Mouse (Mus musculus): ENCODE data around the gene G3bp1. TPM values are rescaled to one million over a fixed set of nuclear protein-coding genes. Genes with fewer than 3 reads are reported as not detected.

G3bp1 gene
- polyA plus RNA-seq, 1 experiment from 2014 or later: 215 TPM

GRCm38 (mm10) chr11:55468611-55469047 lies 856 bp upstream of the G3bp1 start:
- H3K27me3 ChIP-seq: no peaks in the 10 kb centered on the region
- 3% methylated on average over 17 of the region's 17 CpGs for WGBS
- peak; percentile 21 for ATAC-seq (ENCODE audit: low FRiP score, low read depth)

GRCm38 (mm10) chr11:55469923-55470691 lies 622 bp downstream of the G3bp1 start:
- peak overlapping the region; percentile 90 for H3K4me2 ChIP-seq (replicated peaks)
- H3K36me3 ChIP-seq: peaks cover 26% of the 10 kb centered on the region
- peak overlapping the region; percentile 99 for H3K9ac ChIP-seq (replicated peaks)
- H3K27me3 ChIP-seq: no peaks in the 10 kb centered on the region
- H3K9me3 ChIP-seq: no peaks in the 10 kb centered on the region
- H3K27ac ChIP-seq (replicated peaks): peak overlapping the region; percentile 83
- H3K4me3 ChIP-seq: peak overlapping the region; percentile 99
- H3K4me1 ChIP-seq: peaks cover 24% of the 10 kb centered on the region
- under 1% methylated on average over 42 of the region's 46 CpGs for WGBS
- peak; percentile 19; the same call in 1 of the 2 replicates for ATAC-seq (ENCODE audit: low FRiP score, low read depth)

More at GRCm38 (mm10) chr11:55468611-55469047, 856 bp upstream of the G3bp1 start:
- Histone ChIP-seq H3K9me3 (no peaks in the 10 kb centered on the region), H3K4me1 (peaks cover 24% of the 10 kb centered on the region), H3K36me3 (peaks cover 16% of the 10 kb centered on the region), H3K27ac (replicated peaks) (peak overlapping the region; percentile 88), H3K9ac (replicated peaks) (peak overlapping the region; percentile 70), H3K4me2 (replicated peaks) (peak overlapping the region; percentile 74), H3K4me3 (peak overlapping the region; percentile 48)

GRCm38 (mm10) chr11:55470761-55471160 lies 1.3 kb downstream of the G3bp1 start:
- H3K4me1 ChIP-seq: peaks cover 24% of the 10 kb centered on the region
- H3K9me3 ChIP-seq: no peaks in the 10 kb centered on the region
- no peak for ATAC-seq (ENCODE audit: low FRiP score, low read depth)
- H3K4me3 ChIP-seq: peak overlapping the region; percentile 99
- WGBS: 74% methylated on average over 8 of the region's 8 CpGs
- peak overlapping the region; percentile 99; the same call in 1 of the 2 replicates for H3K9ac ChIP-seq (replicated peaks)
- peaks cover 26% of the 10 kb centered on the region for H3K36me3 ChIP-seq
- H3K4me2 ChIP-seq (replicated peaks): peak overlapping the region; percentile 90
- no peaks in the 10 kb centered on the region for H3K27me3 ChIP-seq
- no peak overlapping the region for H3K27ac ChIP-seq (replicated peaks)

GRCm38 (mm10) chr11:55471467-55471866 lies 2.0 kb downstream of the G3bp1 start:
- H3K36me3 ChIP-seq: peaks cover 26% of the 10 kb centered on the region
- H3K27ac ChIP-seq (replicated peaks): no peak overlapping the region
- no peaks in the 10 kb centered on the region for H3K9me3 ChIP-seq
- ATAC-seq (ENCODE audit: low FRiP score, low read depth): no peak
- H3K9ac ChIP-seq (replicated peaks): no peak overlapping the region
- peak overlapping the region; percentile 99; the same call in 1 of the 2 replicates for H3K4me3 ChIP-seq
- 98% methylated on average over 7 of the region's 7 CpGs for WGBS
- H3K27me3 ChIP-seq: no peaks in the 10 kb centered on the region
- H3K4me1 ChIP-seq: peaks cover 24% of the 10 kb centered on the region
- peak overlapping the region; percentile 90 for H3K4me2 ChIP-seq (replicated peaks)

- peaks cover 26% of the 10 kb centered on the region for H3K36me3 ChIP-seq
- no peaks in the 10 kb centered on the region for H3K27me3 ChIP-seq
- H3K4me2 ChIP-seq (replicated peaks): no peak overlapping the region
- WGBS: 94% methylated on average over 3 of the region's 3 CpGs
- no peak overlapping the region for H3K27ac ChIP-seq (replicated peaks)
- no peak overlapping the region for H3K9ac ChIP-seq (replicated peaks)
- H3K9me3 ChIP-seq: no peaks in the 10 kb centered on the region
- no peak overlapping the region for H3K4me3 ChIP-seq
- no peak for ATAC-seq (ENCODE audit: low FRiP score, low read depth)
- H3K4me1 ChIP-seq: peaks cover 20% of the 10 kb centered on the region
Measured at GRCm38 (mm10) chr11:55473219-55473618, 3.7 kb downstream of the G3bp1 start.

GRCm38 (mm10) chr11:55485443-55485842 lies 16.0 kb downstream of the G3bp1 start:
- ATAC-seq (ENCODE audit: low FRiP score, low read depth): no peak
- H3K27me3 ChIP-seq: no peaks in the 10 kb centered on the region
- no peak overlapping the region for H3K9ac ChIP-seq (replicated peaks)
- H3K36me3 ChIP-seq: peaks cover 74% of the 10 kb centered on the region
- no peak overlapping the region for H3K27ac ChIP-seq (replicated peaks)
- H3K4me1 ChIP-seq: no peaks in the 10 kb centered on the region
- H3K4me3 ChIP-seq: no peak overlapping the region
- 97% methylated on average over 7 of the region's 7 CpGs for WGBS
- H3K4me2 ChIP-seq (replicated peaks): no peak overlapping the region
- H3K9me3 ChIP-seq: no peaks in the 10 kb centered on the region

- Histone ChIP-seq H3K9ac (replicated peaks) (no peak overlapping the region), H3K27ac (replicated peaks) (no peak overlapping the region), H3K4me2 (replicated peaks) (no peak overlapping the region), H3K27me3 (no peaks in the 10 kb centered on the region), H3K36me3 (peaks cover 88% of the 10 kb centered on the region), H3K4me1 (no peaks in the 10 kb centered on the region), H3K9me3 (no peaks in the 10 kb centered on the region), H3K4me3 (no peak overlapping the region)
- no peak for ATAC-seq (ENCODE audit: low FRiP score, low read depth)
- 91% methylated on average over 6 of the region's 6 CpGs for WGBS
Measured at GRCm38 (mm10) chr11:55496158-55496557, 26.7 kb downstream of the G3bp1 start.

GRCm38 (mm10) chr11:55497885-55498284 lies 28.4 kb downstream of the G3bp1 start:
- no peak overlapping the region for H3K9ac ChIP-seq (replicated peaks)
- H3K27me3 ChIP-seq: no peaks in the 10 kb centered on the region
- no peaks in the 10 kb centered on the region for H3K4me1 ChIP-seq
- no peak overlapping the region for H3K4me2 ChIP-seq (replicated peaks)
- no peak overlapping the region for H3K27ac ChIP-seq (replicated peaks)
- H3K4me3 ChIP-seq: no peak overlapping the region
- peaks cover 87% of the 10 kb centered on the region for H3K36me3 ChIP-seq
- no peak for ATAC-seq (ENCODE audit: low FRiP score, low read depth)
- 72% methylated on average over 5 of the region's 5 CpGs for WGBS
- H3K9me3 ChIP-seq: no peaks in the 10 kb centered on the region

GRCm38 (mm10) chr11:55501955-55502531 lies 32.6 kb downstream of the G3bp1 start:
- no peak for ATAC-seq (ENCODE audit: low FRiP score, low read depth)
- WGBS: 86% methylated on average over 8 of the region's 8 CpGs

GRCm38 (mm10) chr11:55502886-55503285 lies 33.4 kb downstream of the G3bp1 start:
- 87% methylated on average over 5 of the region's 5 CpGs for WGBS
- Histone ChIP-seq H3K27me3 (no peaks in the 10 kb centered on the region), H3K4me2 (replicated peaks) (no peak overlapping the region), H3K27ac (replicated peaks) (no peak overlapping the region), H3K9ac (replicated peaks) (no peak overlapping the region), H3K36me3 (peaks cover 54% of the 10 kb centered on the region), H3K4me3 (no peak overlapping the region), H3K4me1 (no peaks in the 10 kb centered on the region), H3K9me3 (no peaks in the 10 kb centered on the region)
- ATAC-seq (ENCODE audit: low FRiP score, low read depth): no peak

More at GRCm38 (mm10) chr11:55501955-55502531, 32.6 kb downstream of the G3bp1 start:
- H3K36me3 ChIP-seq: peaks cover 54% of the 10 kb centered on the region
- no peak overlapping the region for H3K4me2 ChIP-seq (replicated peaks)
- no peak overlapping the region for H3K4me3 ChIP-seq
- H3K27me3 ChIP-seq: no peaks in the 10 kb centered on the region
- H3K9ac ChIP-seq (replicated peaks): no peak overlapping the region
- H3K4me1 ChIP-seq: no peaks in the 10 kb centered on the region
- no peak overlapping the region for H3K27ac ChIP-seq (replicated peaks)
- no peaks in the 10 kb centered on the region for H3K9me3 ChIP-seq

- WGBS: 91% methylated on average over 3 of the region's 3 CpGs
- H3K36me3 ChIP-seq: peaks cover 30% of the 10 kb centered on the region
- no peaks in the 10 kb centered on the region for H3K9me3 ChIP-seq
- ATAC-seq (ENCODE audit: low FRiP score, low read depth): no peak
- H3K4me2 ChIP-seq (replicated peaks): no peak overlapping the region
- H3K27me3 ChIP-seq: no peaks in the 10 kb centered on the region
- H3K4me3 ChIP-seq: no peak overlapping the region
- no peak overlapping the region for H3K27ac ChIP-seq (replicated peaks)
- no peaks in the 10 kb centered on the region for H3K4me1 ChIP-seq
- H3K9ac ChIP-seq (replicated peaks): no peak overlapping the region
Measured at GRCm38 (mm10) chr11:55505485-55505884, 36.0 kb downstream of the G3bp1 start.

- Histone ChIP-seq H3K36me3 (no peaks in the 10 kb centered on the region), H3K27ac (replicated peaks) (no peak overlapping the region), H3K4me3 (no peak overlapping the region), H3K4me2 (replicated peaks) (no peak overlapping the region), H3K9me3 (no peaks in the 10 kb centered on the region), H3K4me1 (no peaks in the 10 kb centered on the region), H3K27me3 (no peaks in the 10 kb centered on the region), H3K9ac (replicated peaks) (no peak overlapping the region)
- no peak for ATAC-seq (ENCODE audit: low FRiP score, low read depth)
- 58% methylated on average over 5 of the region's 5 CpGs for WGBS
Measured at GRCm38 (mm10) chr11:55511374-55511773, 41.9 kb downstream of the G3bp1 start.
